Mouse (Mus musculus): Measurements from ENCODE around the gene Sertad2. TPM values are rescaled to one million over a fixed set of nuclear protein-coding genes. Genes with fewer than 3 reads are reported as not detected.

Sertad2 gene
- polyA plus RNA-seq, 1 experiment: not detected

DNA sequence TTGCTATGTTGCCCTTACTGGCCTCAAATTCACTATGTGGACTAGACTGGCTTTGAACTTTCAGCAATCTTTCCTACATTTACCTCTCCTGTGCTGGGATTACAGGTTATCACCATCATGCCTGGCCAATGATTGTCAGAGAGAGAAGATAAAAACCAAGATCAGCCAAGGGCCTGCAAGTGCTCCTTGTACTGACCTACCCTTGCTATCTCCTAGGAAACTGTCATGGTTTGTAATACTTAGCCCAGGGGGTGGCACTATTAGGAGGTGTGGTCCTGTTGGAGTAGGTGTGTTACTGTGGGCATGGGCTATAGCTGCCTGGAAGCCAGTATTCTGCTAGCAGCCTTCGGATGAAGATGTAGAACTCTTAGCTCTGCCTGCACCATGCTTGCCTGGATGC is 18.6 kb upstream of the Sertad2 start:
- H3K4me1 ChIP-seq (ENCODE audit: control insufficient read depth, insufficient read depth, low read length): no peaks in the 10 kb centered on the region
- no peak overlapping the region for H3K4me3 ChIP-seq (ENCODE audit: insufficient read depth, low read depth, low read length)
- 97% methylated on average over 1 of the region's 1 CpGs for WGBS
- TF ChIP-seq POLR2A (IDR thresholded peaks at IDR 0.05; ENCODE audit: insufficient read depth, low read depth, low read length): no peak
- no peak for TF ChIP-seq CTCF (IDR thresholded peaks at IDR 0.05; ENCODE audit: insufficient read depth, low read depth, low read length)
- H3K27ac ChIP-seq (ENCODE audit: insufficient read depth, low read depth, low read length): no peak overlapping the region

DNA sequence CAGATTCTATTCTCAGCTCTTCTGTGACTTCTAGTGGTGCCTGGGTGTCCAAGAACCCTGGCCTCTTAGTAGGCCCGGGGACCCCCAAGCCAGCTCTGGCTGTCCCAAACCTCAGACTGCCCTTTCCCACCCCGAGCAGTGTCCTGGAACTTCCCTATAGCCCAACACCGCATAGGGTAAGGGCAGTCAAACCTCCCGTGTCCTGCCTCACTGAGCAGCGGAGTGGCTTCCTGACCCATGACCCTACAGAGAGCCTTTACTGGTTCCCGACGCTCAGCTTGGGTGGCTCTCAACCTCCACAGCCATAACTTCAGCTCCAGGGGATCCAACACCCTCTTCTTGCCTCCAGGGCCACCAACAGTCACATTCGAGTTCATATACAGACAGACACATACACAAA is 17.1 kb upstream of the Sertad2 start:
- Histone ChIP-seq H3K27ac (ENCODE audit: insufficient read depth, low read depth, low read length) (no peak overlapping the region), H3K4me3 (ENCODE audit: insufficient read depth, low read depth, low read length) (no peak overlapping the region), H3K4me1 (ENCODE audit: control insufficient read depth, insufficient read depth, low read length) (no peaks in the 10 kb centered on the region)
- TF ChIP-seq POLR2A (IDR thresholded peaks at IDR 0.05; ENCODE audit: insufficient read depth, low read depth, low read length) (no peak), CTCF (IDR thresholded peaks at IDR 0.05; ENCODE audit: insufficient read depth, low read depth, low read length) (no peak)
- WGBS: 92% methylated on average over 8 of the region's 8 CpGs

DNA sequence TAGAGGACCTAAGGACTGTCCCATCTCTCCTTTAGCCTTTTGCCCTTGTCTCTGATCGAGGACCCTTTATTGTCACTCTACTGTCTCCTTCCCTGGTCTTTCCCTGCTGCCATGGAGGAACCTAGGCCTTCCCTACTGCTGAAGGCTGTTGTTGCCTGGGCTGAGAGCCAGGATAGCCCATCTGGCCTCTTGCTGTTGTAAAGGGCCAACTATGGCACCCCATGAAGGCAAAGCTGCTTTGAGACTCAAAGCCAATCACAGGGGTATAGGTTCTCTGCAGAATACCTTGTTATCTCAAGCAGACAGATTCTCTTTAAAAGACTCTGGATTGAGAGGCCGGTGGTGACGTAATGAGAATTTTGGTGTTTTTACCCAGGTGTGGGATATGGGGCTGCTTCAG is 15.2 kb upstream of the Sertad2 start:
- TF ChIP-seq CTCF (IDR thresholded peaks at IDR 0.05; ENCODE audit: insufficient read depth, low read depth, low read length) (no peak), POLR2A (IDR thresholded peaks at IDR 0.05; ENCODE audit: insufficient read depth, low read depth, low read length) (no peak)
- 94% methylated on average over 3 of the region's 3 CpGs for WGBS
- H3K4me1 ChIP-seq (ENCODE audit: control insufficient read depth, insufficient read depth, low read length): 0 out of 2 replicates have a peak, but pooled peaks cover 2% of the 10 kb centered on the region
- no peak overlapping the region for H3K4me3 ChIP-seq (ENCODE audit: insufficient read depth, low read depth, low read length)
- no peak overlapping the region for H3K27ac ChIP-seq (ENCODE audit: insufficient read depth, low read depth, low read length)

DNA sequence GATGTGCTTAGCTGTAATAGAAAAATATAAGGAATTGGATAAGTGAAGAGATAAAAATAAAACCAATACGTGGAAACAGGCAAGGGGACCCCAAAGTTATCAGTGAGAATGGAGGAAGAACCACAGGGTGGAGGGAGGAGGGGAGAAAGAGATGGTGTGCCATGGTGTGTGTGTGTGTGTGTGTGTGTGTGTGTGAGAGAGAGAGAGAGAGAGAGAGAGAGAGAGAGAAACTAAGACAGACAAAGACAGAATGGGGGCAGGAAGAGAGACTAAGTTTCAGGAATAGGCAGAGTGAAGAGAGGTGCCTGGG is 11.4 kb upstream of the Sertad2 start:
- peak overlapping the region; percentile 66 for H3K27ac ChIP-seq (ENCODE audit: insufficient read depth, low read depth, low read length)
- TF ChIP-seq POLR2A (IDR thresholded peaks at IDR 0.05; ENCODE audit: insufficient read depth, low read depth, low read length): no peak
- peak overlapping the region; percentile 51 for H3K4me3 ChIP-seq (ENCODE audit: insufficient read depth, low read depth, low read length)
- WGBS: 6% methylated on average over 1 of the region's 1 CpGs
- H3K4me1 ChIP-seq (ENCODE audit: control insufficient read depth, insufficient read depth, low read length): 0 out of 2 replicates have a peak, but pooled peaks cover 2% of the 10 kb centered on the region

DNA sequence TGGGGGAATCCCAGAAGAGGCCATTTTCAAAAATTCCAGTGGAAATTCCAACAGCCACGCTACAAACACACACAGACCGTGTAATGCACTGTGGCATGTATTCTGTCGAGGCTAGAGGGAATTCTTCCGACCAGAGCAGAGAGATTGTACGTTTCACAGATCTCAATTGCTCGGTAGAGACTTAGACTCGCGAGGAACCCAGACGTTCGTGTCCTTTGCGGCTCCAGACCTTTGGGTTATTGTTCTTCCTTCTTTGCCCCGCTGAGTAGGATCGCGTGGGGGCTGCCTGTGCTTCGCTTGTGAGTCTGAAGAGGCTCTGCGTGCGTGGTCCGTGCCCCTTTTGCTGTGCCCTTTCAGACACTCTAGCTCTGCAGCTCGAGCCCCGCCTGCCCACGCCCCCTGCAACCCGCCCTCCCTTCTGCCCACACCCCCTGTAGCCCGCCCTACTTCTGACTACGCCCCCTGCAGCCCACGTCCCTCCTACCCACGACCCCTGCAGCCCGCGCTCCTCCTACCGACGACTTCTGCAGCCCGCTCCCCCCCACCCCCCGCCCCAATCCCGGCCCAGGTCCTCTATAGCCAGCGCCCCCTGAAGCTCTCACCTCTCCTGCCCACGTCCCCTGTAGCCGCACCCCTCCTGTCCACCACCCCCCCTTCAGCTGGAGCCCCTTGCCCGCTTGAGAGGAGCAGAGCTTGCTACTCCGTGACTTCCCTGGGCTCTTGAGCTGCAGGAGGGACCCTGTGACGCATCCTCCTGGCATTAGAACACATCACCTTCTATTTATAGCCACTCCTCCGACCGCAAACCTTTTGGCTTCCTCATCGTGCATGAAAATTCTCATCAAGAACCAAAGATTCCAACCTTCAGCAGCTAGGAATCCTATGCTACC is 10.8 kb upstream of the Sertad2 start:
- WGBS: under 1% methylated on average over 42 of the region's 42 CpGs
- Histone ChIP-seq H3K27ac (ENCODE audit: insufficient read depth, low read depth, low read length) (peak overlapping the region; percentile 77), H3K4me3 (ENCODE audit: insufficient read depth, low read depth, low read length) (peak overlapping the region; percentile 51), H3K4me1 (ENCODE audit: control insufficient read depth, insufficient read depth, low read length) (0 out of 2 replicates have a peak, but pooled peaks cover 2% of the 10 kb centered on the region)
- TF ChIP-seq CTCF (IDR thresholded peaks at IDR 0.05; ENCODE audit: insufficient read depth, low read depth, low read length): no peak
- TF ChIP-seq POLR2A (IDR thresholded peaks at IDR 0.05; ENCODE audit: insufficient read depth, low read depth, low read length): no peak

DNA sequence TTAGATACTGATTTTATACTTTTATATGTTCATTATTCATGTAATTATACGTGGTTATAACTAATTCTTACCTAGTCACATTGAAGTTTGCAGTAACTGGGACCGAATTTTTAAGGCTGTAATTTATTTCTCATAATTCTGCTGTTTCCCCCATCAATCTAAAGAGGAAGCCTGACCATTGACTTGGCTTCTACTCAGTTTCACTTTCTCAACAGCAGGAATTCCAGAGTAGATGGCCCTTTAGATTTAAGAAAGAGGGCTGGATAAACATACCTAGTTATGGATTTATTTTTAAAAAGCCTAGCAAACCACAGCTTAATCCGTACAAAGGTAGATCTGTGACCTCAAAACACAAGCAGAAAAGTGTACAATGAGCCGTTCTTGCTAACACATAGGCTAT is 9.8 kb upstream of the Sertad2 start:
- Histone ChIP-seq H3K27ac (ENCODE audit: insufficient read depth, low read depth, low read length) (no peak overlapping the region), H3K4me1 (ENCODE audit: control insufficient read depth, insufficient read depth, low read length) (0 out of 2 replicates have a peak, but pooled peaks cover 2% of the 10 kb centered on the region), H3K4me3 (ENCODE audit: insufficient read depth, low read depth, low read length) (no peak overlapping the region)
- TF ChIP-seq CTCF (IDR thresholded peaks at IDR 0.05; ENCODE audit: insufficient read depth, low read depth, low read length): no peak
- no peak for TF ChIP-seq POLR2A (IDR thresholded peaks at IDR 0.05; ENCODE audit: insufficient read depth, low read depth, low read length)
- WGBS: 81% methylated on average over 4 of the region's 4 CpGs

DNA sequence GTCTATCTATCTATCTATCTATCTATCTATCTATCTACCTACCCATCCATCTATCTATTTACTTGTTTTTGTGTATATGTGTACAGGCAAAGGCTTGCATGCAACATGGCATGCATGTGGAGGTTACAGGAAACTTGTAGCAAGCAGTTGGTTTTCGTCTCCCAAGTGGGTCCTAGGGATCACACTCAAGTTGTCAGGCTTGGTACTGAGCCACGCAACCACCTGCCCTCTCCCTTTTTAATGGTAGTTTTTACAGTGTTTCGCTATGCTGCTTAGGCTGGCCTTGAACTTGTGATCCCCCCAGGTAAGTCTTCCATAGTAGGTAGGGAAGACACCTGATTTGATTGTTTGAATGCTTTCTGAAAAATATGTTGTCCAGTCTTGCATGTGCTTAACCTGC is 5.8 kb upstream of the Sertad2 start:
- no peak overlapping the region for H3K27ac ChIP-seq (ENCODE audit: insufficient read depth, low read depth, low read length)
- H3K4me1 ChIP-seq (ENCODE audit: control insufficient read depth, insufficient read depth, low read length): peaks cover 2% of the 10 kb centered on the region; the same call in 1 of the 2 replicates
- no peak overlapping the region for H3K4me3 ChIP-seq (ENCODE audit: insufficient read depth, low read depth, low read length)
- TF ChIP-seq POLR2A (IDR thresholded peaks at IDR 0.05; ENCODE audit: insufficient read depth, low read depth, low read length): no peak
- TF ChIP-seq CTCF (IDR thresholded peaks at IDR 0.05; ENCODE audit: insufficient read depth, low read depth, low read length): no peak
- WGBS: over 99% methylated on average over 3 of the region's 3 CpGs

DNA sequence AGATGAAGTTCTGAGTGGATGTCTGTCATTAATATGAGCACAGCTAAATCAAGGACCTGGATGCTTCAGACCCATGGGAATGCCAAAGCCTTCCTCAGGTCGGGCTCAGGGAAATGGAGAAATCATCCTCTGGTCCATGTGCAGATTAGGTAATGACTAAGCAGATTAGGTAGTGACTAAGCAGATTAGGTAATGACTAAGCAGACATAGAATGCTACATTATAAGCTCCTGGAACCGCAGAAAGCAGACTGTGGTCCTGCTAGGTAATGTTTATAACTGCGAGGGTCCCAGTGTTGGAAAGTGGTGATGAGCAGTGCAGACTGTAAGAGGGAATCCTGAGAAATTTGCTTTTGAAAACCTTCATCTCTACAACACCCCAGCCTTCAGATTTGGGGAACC is 4.6 kb upstream of the Sertad2 start:
- no peak overlapping the region for H3K4me3 ChIP-seq (ENCODE audit: insufficient read depth, low read depth, low read length)
- TF ChIP-seq POLR2A (IDR thresholded peaks at IDR 0.05; ENCODE audit: insufficient read depth, low read depth, low read length) (no peak), CTCF (IDR thresholded peaks at IDR 0.05; ENCODE audit: insufficient read depth, low read depth, low read length) (no peak)

DNA sequence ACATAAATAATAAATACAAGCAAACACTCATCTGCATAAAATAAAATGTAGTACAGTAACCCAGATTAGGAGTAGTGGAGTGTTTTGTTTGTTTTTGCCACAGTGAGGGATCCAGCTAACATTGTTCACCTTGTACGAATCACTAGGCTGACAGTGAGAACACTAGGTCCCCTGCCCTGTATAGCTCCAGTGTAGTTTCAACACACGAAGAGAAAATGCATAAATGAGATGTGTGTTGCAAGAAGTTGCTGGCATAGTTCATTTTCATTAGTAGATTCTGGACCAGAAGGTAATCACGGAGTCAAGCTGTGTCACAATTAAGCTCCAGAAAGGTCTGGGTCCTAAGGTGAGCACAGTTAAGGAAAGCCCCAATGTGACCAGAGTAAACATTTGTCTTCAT is 1.8 kb upstream of the Sertad2 start:
- H3K4me3 ChIP-seq (ENCODE audit: insufficient read depth, low read depth, low read length): no peak overlapping the region
- 91% methylated on average over 3 of the region's 3 CpGs for WGBS
- H3K4me1 ChIP-seq (ENCODE audit: control insufficient read depth, insufficient read depth, low read length): no peaks in the 10 kb centered on the region; the same call in none of the 2 replicates
- no peak overlapping the region for H3K27ac ChIP-seq (ENCODE audit: insufficient read depth, low read depth, low read length)
- TF ChIP-seq CTCF (IDR thresholded peaks at IDR 0.05; ENCODE audit: insufficient read depth, low read depth, low read length) (no peak), POLR2A (IDR thresholded peaks at IDR 0.05; ENCODE audit: insufficient read depth, low read depth, low read length) (no peak)

More for the DNA sequence above, 4.6 kb upstream of the Sertad2 start:
- H3K4me1 ChIP-seq (ENCODE audit: control insufficient read depth, insufficient read depth, low read length): no peaks in the 10 kb centered on the region; the same call in 1 of the 2 replicates
- WGBS: 96% methylated on average over 3 of the region's 3 CpGs
- H3K27ac ChIP-seq (ENCODE audit: insufficient read depth, low read depth, low read length): no peak overlapping the region

Measured in olfactory bulb, adult 2 months (tissue).